Mouse (Mus musculus) heart, adult 2 months (tissue): Measurements from ENCODE around the gene Hnrnpa2b1. TPM values are rescaled to one million over a fixed set of nuclear protein-coding genes. Genes with fewer than 3 reads are reported as not detected.

ENCODE experiments used
- DNase-seq, 2 experiments: peaks; one replicate each; pipeline ENCODE4 v3.0.0; 2021
- H3K27ac ChIP-seq: fragments of 200-600 bp; 2 replicates; pipeline ENCODE4 v1.8.1; 2022
- H3K27me3 ChIP-seq: fragments of 200-500 bp; 2 replicates; pipeline ENCODE4 v1.6.1; 2012; ENCODE audit warnings: mild to moderate bottlenecking, low read length, inconsistent platforms, mixed read lengths; ENCODE audit not compliant: control insufficient read depth, insufficient read depth
- H3K36me3 ChIP-seq: fragments of 200-500 bp; 2 replicates; pipeline ENCODE4 v1.6.1; 2012; ENCODE audit warnings: low read length, inconsistent platforms; ENCODE audit not compliant: control insufficient read depth, insufficient read depth
- H3K4me1 ChIP-seq: fragments of 200-500 bp; 2 replicates; pipeline ENCODE4 v1.6.1; 2011; ENCODE audit warnings: low read length; ENCODE audit not compliant: control insufficient read depth, insufficient read depth
- H3K4me3 ChIP-seq: fragments of 200-600 bp; 2 replicates; pipeline ENCODE4 v1.8.1; 2022
- H3K79me2 ChIP-seq: fragments of 200-500 bp; replicated peaks from 2 replicates; pipeline ENCODE4 v1.6.1; 2012; ENCODE audit warnings: mild to moderate bottlenecking, inconsistent platforms, low read length, moderate library complexity, mixed read lengths; ENCODE audit not compliant: control insufficient read depth, insufficient read depth
- H3K9ac ChIP-seq: fragments of 200-500 bp; 2 replicates; pipeline ENCODE4 v1.6.1; 2012; ENCODE audit warnings: low read depth, mild to moderate bottlenecking, control low read depth, inconsistent platforms, low read length, mixed read lengths
- CTCF ChIP-seq: fragments of 200-600 bp; IDR thresholded peaks from 2 replicates; pipeline ENCODE4 v1.8.1; 2022; ENCODE audit warnings: antibody characterized with exemption, mild to moderate bottlenecking, moderate library complexity
- EP300 ChIP-seq: fragments of 200-500 bp; IDR thresholded peaks from 2 replicates; pipeline ENCODE4 v1.6.1; 2011; ENCODE audit warnings: low read depth, low read length, control low read depth; ENCODE audit not compliant: insufficient read depth
- POLR2A ChIP-seq: fragments of 200-500 bp; IDR thresholded peaks from 2 replicates; pipeline ENCODE4 v1.6.1; 2011; ENCODE audit warnings: mild to moderate bottlenecking, low read depth, low read length, control low read depth; ENCODE audit not compliant: insufficient read depth
- WGBS: fragments of 180-500 bp; shearing (Covaris S2); methylation state at CpG from one replicate; pipeline ENCODE4 v1.1.7; 2018; 5-methylcytosine and 5-hydroxymethylcytosine counted together
- intact Hi-C: fragments of 180-260 bp; cut with DNase I; formaldehyde crosslinking; loops from one replicate; pipeline ENCODE4 v1.15.1; 2025
- polyA plus RNA-seq: library from polyadenylated mRNA; depleted of rRNA; stranded (reverse); fragments of >200 nt; gene quantifications from 2 replicates; pipeline ENCODE4 v1.2.3, GENCODE M21; 2012; rRNA removed
- total RNA-seq, 2 experiments: library from RNA; stranded (reverse); gene quantifications; 2 replicates each; pipeline ENCODE4 v1.2.3; 2021

Hnrnpa2b1 gene
- total and polyA plus RNA-seq, 3 experiments, result 91.2 to 411 (median 384) TPM

DNA sequence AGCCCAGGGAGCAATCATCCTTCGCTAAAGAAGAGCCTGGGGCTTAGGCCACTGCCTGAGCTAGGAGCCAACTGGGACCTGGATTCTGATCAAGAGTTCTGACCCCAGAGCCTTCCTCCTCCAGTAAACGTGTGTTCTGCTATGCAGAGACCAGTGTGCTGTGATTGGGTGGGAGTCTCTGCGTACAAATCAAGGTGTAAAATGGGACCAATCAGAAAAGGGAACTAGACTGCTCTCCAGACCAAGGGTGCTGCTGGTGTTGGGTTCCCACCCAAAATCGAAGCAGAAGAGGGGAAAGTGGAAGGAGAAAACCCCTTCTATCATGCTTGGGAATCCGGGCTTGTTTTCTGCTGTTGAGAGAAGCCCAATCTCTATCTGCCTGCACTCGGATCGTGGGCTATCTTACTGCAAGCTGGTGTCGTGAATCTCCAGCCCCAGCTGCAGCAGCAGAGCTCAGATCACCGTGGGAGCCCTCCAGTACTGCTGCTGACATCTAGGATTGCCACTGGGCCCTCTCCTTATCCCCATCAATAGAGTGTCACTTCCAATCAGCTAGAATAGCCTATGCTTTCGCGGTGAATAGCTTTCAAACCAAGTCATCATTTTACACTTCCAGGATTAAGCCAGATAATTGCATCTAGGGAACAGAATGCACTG is 46.1 kb downstream of the Hnrnpa2b1 start:
- TF ChIP-seq CTCF, result no peak
- no peak for TF ChIP-seq POLR2A
- no peak for TF ChIP-seq EP300
- intact Hi-C loops, result no loop called here
- Histone ChIP-seq H3K9ac (no peak overlapping the region), H3K4me3 (no peak overlapping the region), H3K36me3 (no peaks in the 10 kb centered on the region), H3K27me3 (no peaks in the 10 kb centered on the region), H3K4me1 (no peaks in the 10 kb centered on the region), H3K79me2 (no peaks in the 10 kb centered on the region), H3K27ac (no peak overlapping the region)
- WGBS, result 52% methylated on average over 11 of the region's 11 CpGs
- no peak for DNase-seq

DNA sequence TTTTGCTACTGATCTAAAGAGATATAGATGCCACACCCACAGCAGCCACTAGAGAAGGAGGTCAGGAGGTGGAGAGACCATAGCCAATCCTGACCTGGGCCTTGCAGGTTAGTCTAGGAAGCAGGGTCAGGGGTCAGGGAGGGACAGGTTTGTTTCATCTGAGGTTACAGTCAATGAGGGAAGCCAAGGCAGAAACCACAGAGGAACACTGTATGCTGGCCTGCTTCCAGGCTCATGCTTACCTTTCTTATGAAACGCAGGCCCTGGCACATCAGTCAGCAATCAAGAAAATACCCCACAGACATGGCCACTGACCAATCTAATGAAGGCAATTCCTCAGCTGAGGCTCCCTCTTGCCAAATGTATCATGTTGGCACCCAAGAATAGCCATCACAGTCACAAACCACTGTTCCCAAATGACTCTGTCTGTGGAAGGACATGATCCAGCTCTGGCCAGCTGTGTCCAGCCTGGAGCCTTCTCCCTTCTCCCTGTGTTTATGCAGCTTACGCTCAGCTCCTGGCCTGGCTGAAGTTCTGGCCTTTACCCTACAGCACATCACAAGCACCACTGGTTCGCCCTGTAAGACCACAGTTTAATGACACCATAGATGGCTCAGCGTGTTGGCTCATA is 52.3 kb downstream of the Hnrnpa2b1 start:
- DNase-seq, result no peak
- no peak overlapping the region for H3K27ac ChIP-seq
- H3K27me3 ChIP-seq, result no peaks in the 10 kb centered on the region
- no peaks in the 10 kb centered on the region for H3K36me3 ChIP-seq
- no peak overlapping the region for H3K4me3 ChIP-seq
- H3K4me1 ChIP-seq, result 0 out of 2 replicates have a peak, but pooled peaks cover 1% of the 10 kb centered on the region
- no peaks in the 10 kb centered on the region for H3K79me2 ChIP-seq
- no peak overlapping the region for H3K9ac ChIP-seq
- TF ChIP-seq EP300, result no peak
- TF ChIP-seq CTCF, result no peak
- no peak for TF ChIP-seq POLR2A
- WGBS, result 84% methylated on average over 4 of the region's 4 CpGs
- intact Hi-C loops, result no loop called here

DNA sequence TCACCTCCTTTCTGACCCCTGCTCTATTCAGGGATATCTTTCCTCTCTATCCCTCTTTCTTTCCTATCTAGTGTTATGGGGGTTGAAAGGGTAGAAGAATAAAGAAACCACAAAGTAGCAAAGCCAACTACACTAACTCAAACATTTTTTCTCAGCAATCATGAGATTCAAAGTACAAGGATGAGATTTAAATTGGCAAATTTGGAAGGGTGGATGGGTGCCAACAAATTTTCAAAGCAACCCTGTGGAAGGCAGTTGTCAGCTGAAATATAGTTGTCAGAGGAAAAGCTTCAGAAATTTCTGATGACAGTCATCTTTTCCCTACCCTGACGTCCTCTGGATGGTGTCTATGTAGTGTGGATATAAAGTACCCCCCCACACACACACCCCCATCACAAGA is 53.3 kb downstream of the Hnrnpa2b1 start:
- TF ChIP-seq CTCF (no peak), POLR2A (no peak), EP300 (no peak)
- Histone ChIP-seq H3K4me1 (0 out of 2 replicates have a peak, but pooled peaks cover 1% of the 10 kb centered on the region), H3K79me2 (no peaks in the 10 kb centered on the region), H3K4me3 (no peak overlapping the region), H3K27me3 (no peaks in the 10 kb centered on the region), H3K36me3 (no peaks in the 10 kb centered on the region), H3K9ac (no peak overlapping the region), H3K27ac (no peak overlapping the region)
- no peak for DNase-seq
- 55% methylated on average over 1 of the region's 1 CpGs for WGBS
- intact Hi-C loops, result no loop called here

Other genes starting within 250 kb of the Hnrnpa2b1 start
- under 1 TPM; 0.16 to 0.18 TPM for gene Nfe2l3, start 37.2 kb downstream of the Hnrnpa2b1 start, total RNA-seq
- gene Nfe2l3, start 37.2 kb downstream of the Hnrnpa2b1 start, polyA plus RNA-seq, result 0.20 TPM in 2 replicates
- 10 to 100 TPM; 58.7 to 63.9 TPM for gene Cbx3, start 466 bp upstream of the Hnrnpa2b1 start, total RNA-seq
- gene Cbx3, start 466 bp upstream of the Hnrnpa2b1 start, polyA plus RNA-seq, result 7.6 and 15.7 TPM in 2 replicates
- 10 to 100 TPM; 10.8 to 11.4 TPM for gene Snx10, start 54.0 kb upstream of the Hnrnpa2b1 start, total RNA-seq
- gene Snx10, start 54.0 kb upstream of the Hnrnpa2b1 start, polyA plus RNA-seq, result 3.9 and 6.5 TPM in 2 replicates